Mouse (Mus musculus): ENCODE measurements at regions not wholly inside any gene's neighbourhood (a gene's known extent, or its start where the extent isn't known, plus 50 kb on each side); places are given as distances from the start of the nearest gene placed in this dataset.

DNA sequence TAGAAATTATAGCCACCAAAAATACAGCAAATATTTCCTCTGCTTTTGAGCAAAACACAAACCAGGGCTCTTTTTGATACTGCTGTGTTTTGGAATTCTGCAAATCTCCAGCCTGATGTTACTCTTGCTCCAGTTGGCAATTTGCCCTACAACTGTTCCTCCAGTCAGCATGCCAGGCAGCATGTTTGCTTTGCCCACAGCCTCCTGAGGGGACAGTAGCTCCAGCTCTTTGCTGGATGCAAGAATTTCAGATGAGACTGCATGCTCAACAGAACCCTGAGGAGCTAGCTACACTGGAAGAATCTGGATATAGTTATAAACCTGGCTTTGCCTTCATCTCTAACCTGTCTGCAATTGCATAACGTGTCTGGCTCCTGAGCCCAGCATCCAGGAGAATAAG, 141.7 kb downstream of the Fam76b start:
- no peak for TF ChIP-seq CTCF (IDR thresholded peaks at IDR 0.05; ENCODE audit: control insufficient read depth, insufficient read depth, insufficient read length)
- no peak for TF ChIP-seq FOSL1 (IDR thresholded peaks at IDR 0.05; ENCODE audit: insufficient read depth, low read length, poor library complexity, severe bottlenecking)
- TF ChIP-seq MYOG (IDR thresholded peaks at IDR 0.05; ENCODE audit: control insufficient read depth, extremely low read depth, insufficient read length): no peak
- no peak for TF ChIP-seq USF1 (IDR thresholded peaks at IDR 0.05; ENCODE audit: low read depth)
- no peak for TF ChIP-seq MAX (IDR thresholded peaks at IDR 0.05)
- no peak for TF ChIP-seq MYOD1 (IDR thresholded peaks at IDR 0.05; ENCODE audit: control insufficient read depth, insufficient read length, low read depth)
- no peak for TF ChIP-seq CEBPB (IDR thresholded peaks at IDR 0.05; ENCODE audit: low read depth)

All from C2C12 (cell line).